Mouse (Mus musculus) frontal cortex, postnatal 25 days (tissue): ENCODE results near the gene Zfp770.
A peak's percentile ranks its signal among the peaks of the same experiment; 100 is the strongest.
"Not testable (repeated sequence)": the region's sequence is repeated elsewhere in the genome, so short reads cannot be mapped to it uniquely, and the experiment has no call there.

Experiments used
- DNase-seq, 2 experiments: peaks; one replicate each; pipeline ENCODE4 v3.0.0; 2022; ENCODE audit warnings: low spot score in 2 of 2

Zfp770 gene

DNA sequence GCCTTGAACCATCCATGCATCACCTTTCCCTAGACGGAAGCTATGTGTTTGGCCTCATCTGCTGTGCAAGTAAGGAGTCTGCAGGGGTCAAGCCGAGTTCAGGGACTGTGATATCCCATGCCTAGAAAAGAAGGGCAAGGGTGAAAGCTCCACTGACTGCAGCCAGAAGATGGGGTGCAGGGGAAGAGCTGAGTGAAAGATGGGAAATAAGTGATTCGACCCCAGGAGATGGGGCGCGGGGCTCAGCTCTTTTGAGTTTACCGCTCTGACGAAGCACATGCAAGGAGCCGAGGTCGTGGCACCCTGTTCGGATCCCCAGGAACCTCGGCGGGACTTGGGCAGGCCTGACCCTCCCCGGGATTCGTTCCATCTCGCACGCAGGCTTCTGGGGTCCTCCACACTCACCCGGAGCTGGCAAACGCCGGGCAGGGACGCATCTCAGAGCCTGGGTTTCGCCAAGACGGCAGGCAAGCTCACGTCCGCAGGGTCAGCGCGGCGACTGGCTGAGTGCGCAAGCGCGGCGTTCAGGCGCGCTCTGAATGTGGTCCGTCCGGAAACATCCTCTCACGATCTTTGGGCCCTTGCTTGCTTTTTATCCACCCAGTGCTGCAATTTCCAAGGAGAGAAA is at the start of gene Zfp770:
TSS of gene Zfp770 (minus strand) at position 538 of the 628 bp plus-strand sequence.
- peak; percentile 72 to 76 for DNase-seq

DNA sequence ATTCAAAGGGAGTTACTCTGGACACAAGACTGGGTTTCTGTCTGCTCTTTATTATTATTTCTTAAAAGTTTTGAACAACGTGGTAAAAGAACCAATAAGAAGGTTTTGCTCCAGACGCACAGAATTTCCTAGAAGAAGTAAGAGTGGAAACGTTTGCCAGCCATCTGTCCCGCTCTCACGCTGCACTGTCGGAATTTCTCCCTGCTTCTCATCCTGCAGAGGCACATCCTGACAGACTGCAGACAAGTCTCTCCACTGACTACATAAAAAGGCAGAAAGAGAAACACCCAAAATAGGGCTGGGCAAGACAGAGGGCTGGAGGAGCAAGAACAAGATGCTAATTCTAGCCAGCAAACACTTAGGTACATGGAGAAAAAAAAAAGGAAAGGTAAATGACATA is 48.2 kb upstream of the Zfp770 start:
- DNase-seq: peak in 1 of 2 experiments; percentile 14

DNA sequence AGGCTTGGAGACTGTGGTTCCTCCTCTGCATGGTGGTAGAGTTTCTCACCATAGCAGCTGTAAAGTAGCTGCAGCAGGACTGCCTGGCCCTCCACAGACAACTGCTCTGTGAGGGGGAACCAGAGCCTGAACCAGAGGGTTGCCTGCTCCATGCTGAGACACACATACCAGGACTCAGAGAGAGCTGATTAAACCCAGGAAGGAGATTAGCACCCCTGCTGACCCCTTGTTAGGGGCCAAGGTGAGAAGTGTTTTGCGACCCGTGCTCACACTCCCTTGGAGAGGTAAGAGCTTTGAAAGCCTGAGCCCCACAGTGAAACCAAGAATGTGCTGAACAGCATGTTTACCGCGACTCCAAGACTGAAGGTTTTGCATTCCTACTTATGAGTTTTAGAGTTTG is 36.4 kb upstream of the Zfp770 start:
- no peak for DNase-seq

DNA sequence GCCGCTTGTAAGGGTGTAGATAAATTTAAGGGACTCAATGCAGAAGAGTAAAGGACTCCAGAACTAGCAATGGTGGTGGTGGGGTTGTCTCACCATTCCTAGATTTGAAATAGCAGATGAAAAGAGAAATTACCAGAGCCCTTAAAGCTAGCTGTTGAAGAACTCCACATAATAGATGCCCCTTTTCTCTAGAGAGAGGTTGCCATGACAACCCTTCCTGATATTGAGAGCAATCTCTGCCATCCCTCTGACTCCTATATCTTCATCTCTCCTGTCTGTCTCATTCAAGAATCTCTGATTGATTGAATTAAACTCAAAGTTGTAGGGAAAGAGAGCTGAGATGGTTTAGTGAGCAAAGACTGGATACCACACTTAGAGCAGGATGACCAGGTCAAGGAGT is 35.3 kb upstream of the Zfp770 start:
- DNase-seq: no peak

DNA sequence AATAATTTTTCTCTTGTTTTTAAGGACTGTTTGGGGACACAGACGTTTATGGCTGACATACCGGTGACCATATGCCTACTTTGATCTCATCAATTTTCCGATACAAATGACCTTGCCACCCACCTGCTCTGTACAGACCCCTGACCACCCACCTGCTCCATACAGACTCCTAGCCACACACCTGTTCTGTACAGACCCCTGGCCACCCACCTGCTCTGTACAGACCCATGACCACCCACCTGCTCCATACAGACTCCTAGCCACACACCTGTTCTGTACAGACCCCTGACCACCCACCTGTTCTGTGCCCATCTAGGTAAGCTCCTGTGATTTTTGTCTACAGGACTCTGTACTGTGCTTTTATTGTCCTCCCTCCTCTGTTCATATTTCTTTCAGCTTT is 34.3 kb upstream of the Zfp770 start:
- no peak for DNase-seq

DNA sequence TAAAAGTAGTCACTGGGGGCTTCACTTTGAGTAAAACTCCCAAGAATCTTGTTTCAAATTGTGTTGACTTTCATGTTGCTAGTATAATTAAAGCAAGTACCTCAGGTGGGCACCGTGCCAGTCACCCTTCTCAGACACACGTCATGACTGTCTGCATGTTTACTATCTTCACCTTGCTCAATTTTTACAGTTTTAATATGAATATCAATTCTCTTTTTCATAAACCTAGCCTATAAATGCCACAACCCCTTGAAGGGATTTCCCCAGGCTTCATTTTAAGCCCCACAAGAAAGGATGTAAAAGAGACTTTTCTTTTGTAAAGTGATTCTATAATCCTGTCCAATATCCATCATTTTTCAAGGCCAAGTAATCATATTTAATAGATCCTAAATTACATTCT is 30.0 kb upstream of the Zfp770 start:
- DNase-seq: no peak

DNA sequence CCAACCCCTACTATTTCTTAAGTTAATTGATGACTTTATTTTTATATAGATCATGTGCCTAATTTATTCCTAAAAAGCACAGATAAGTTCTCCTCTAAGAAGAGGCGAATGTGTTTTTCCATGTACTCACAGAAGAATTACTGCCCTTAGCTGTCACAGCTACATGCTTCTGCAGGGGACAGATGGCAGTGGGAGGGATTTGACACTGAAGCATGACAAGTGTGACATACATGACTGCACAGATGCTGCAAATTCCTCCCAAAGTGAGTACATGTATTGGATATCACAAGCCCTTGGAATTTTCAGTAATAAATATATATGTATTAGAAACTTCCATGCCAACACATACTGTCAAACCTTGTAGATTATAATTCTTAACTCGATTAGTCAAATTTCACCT is 27.4 kb upstream of the Zfp770 start:
- no peak for DNase-seq

DNA sequence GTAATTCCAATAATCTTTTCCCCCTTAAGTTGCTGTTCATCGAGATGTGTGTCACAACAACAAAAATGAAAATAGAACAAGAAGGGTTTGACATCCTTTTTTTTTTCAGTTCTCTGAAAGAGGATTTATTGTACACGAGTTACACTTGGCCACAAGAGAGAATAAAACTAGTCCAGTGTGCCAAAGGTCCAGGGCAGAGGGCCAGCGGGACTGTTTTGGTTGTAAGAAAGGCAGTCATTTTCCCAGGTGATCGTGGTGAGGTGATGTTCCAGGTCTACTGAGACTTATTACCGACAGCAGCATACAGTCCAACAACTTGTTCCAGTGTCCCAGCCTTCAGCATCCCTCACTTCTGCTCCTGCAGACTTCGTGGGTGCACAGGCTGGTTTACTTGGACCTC is 3.8 kb upstream of the Zfp770 start:
- DNase-seq: no peak

DNA sequence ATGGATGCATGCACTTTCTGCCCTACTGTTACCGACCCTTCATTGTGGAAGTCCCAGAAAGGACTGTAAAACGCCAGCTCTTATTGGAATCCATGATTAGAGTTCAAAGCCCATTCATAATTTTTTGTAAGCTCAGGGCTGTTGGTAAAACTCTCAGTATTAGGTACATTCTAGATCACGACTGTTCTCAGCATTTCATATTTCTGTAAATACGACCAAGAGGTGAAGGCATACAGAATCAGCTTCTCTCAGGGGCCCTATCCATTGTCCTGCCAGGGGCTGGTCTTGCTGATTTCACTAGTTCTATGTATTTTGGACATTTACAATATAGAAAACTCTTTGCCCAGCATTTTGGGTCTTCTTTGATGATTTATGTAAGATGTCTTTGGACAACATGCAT is 305 bp upstream of the Zfp770 start:
- no peak for DNase-seq

DNA sequence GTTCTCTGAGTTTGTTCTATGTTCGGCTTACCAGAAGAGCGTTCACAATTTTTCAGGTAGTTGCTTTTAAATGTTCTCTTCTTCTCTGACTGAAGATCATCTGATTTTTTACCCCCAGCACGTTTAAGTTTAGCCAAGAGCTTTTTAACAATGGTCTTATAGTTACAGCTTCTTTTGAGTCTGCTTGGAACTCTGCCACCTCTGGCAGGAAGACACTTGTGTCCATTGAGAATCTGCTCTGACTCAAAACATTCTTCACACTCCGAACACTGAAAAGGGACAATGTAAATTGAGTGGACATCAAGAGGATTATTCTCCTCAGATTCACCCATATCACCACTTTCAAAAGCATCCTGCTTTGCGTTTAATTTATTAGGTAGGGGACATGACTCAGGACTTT is 4.8 kb downstream of the Zfp770 start:
- no peak for DNase-seq

DNA sequence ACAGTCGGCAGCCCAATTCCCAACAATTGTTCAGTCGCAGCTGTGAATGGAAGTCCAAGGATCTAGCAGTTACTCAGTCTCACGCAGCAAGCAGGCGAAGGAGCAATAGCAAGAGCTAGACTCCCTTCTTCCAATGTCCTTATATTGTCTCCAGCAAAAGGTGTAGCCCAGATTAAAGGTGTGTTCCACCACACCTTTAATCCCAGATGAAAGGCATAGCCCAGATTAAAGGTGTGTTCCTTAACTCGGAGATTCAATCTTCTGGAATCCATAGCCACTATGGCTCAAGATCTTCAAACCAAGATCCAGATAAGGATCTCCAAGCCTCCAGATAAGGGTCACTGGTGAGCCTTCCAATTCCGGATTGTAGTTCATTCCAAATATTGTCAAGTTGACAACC is 14.3 kb downstream of the Zfp770 start, which contains the start of gene Aqr:
TSS of gene Aqr (minus strand) at position 101 of the 400 bp plus-strand sequence.
- not testable (repeated sequence) for DNase-seq

DNA sequence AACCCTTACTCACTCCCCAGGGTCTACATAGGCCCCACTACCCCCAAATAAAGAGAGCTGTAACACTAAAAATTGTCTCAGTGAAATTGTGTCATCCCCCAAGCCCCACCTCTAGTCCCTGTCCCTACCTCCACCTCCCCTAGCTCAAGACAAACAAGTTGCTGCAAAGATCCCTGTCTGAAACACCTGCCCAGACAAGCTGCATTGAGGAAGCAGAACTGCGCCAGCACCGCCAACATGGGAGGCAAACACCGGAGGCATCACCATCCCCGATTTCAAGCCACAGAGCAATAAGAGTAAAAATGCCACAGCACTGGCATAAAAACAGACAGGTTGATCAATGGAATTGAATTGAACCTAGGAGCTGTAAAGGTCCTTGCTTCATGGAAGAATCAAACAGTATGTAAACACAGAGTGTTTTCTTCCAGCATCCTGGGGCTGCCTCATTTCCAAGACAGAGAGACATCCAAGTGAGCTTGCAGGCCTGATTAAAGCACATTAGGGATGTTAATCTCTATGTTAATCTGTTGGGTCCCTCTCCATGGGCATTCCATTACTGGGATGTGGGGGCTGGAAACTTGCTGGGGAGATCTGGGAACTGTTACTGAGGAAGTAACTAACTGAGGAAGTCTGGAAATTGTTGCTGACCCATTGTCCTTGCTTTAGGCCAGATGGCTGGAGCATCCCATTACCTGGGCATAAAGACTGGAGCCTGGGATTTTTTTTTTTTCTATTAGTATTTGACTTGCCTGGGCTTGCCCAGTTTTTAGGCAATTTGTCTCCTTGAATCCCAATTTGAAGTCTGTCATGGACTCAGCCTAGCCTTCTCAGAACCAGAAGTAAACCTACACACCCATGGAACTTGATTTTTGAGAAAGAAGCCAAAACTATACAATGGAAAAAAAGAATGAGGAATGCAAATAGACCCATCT is 23.2 kb downstream of the Zfp770 start:
- no peak for DNase-seq

DNA sequence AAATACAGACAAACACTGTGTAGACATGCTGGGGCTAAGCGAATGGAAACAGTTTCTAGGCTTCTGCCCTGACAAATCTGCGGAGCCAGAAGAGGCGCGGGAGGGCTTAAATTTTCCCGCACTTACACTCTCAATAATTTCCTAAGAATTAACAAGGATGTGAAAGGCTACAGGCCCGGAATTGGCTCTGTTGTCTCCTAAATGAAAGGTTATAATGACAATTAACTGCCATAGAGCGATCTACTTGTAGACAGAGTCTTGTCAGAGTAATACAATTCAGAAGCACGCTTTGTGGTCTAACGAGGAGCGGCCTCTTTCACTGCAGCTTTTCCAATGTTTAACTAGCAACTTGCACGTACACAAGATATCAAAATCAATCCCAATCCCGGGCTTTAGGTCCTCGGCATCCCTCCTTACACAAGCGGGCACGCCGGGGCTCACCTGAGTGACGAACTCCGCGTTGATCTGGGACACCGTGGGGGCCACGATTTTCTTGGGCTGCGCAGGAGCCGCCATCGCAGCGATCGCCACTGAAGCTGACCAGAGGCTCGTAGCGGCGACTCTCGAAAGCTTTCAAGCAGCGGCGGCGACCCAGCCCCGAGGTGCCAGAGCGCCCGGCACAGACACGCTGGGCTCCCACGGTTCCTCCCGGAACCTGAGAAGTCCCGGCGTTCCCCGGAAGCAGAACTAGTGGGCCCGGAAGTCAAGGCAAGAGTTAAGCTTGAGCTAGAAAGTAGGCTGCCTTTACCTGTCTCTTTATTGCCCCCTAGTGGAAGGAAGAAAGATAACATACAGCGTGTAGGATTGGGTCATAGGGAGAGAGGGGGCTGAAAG is 26.4 kb downstream of the Zfp770 start:
- peak; percentile 63 to 71 for DNase-seq

DNA sequence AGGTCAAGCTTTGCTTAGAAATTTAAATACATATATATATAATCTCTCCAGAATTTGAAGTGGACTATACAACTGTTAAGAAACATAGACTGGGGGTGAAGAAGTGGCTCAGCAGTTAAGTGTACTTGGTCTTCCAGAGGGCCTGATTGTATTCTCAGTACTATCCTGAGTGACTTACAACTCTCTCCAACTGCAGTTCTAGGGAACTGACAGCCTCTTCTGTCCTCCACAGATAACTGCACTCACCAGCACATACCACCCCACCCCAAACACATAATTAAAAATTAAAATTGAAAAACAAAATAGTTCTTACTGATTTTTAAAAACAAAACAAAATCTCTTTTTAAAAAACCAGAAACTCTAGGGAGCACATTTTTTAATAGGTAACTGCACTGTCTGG is 28.0 kb downstream of the Zfp770 start:
- no peak for DNase-seq

DNA sequence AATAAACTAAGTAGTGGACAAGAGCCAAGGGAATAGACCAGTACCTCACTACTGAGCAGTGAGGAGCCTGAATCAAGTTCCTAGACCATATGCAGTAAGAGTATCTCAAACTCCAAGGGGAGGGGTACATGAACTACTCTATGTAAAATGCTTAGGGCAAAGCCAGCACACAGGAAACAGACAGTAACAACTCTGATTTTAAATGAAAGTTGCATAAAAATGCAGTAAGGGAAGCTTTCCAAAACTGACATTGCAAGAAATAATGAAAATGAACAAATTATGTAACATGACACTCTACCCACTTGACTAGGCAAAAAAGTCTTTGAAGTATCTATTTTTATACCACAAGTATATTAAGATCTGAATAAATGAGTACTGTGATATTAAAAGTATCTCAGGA is 33.4 kb downstream of the Zfp770 start:
- no peak for DNase-seq

DNA sequence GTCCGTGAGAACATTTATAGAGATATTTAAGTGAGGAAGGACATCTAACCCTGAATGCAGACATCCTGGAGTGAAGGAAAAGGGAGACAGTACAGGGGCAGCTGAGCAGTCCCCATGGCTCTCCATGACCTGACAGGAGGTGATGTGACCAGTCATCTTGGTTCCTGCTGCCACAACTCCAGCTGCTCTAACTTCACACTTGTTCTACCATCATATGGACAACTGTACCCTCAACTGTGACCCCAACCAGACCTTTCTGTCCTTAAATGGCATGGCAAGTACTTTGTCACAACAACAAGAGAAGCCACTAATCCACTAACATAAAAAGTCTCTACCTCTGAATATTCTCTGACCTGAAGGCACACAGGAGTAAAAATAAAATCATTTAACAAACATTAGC is 39.3 kb downstream of the Zfp770 start:
- no peak for DNase-seq

DNA sequence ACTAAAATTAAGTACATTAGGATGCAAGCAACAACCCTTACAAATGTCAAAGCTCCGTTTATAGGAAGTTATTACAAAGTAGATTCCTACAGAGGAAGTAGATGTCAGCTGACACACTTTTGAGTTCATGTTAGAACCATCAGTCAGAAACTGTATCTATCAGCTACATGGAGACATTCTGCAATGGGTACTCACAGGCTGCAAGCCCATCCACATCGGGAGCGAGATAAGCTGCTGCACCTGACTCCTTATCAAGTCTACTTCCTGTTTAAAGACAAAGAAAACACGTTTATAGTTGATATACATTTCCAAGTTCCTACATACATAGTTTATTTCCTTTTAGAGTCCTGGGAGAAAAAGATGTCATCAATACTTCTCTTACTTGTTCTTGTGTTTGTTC is 43.9 kb downstream of the Zfp770 start:
- DNase-seq: no peak

DNA sequence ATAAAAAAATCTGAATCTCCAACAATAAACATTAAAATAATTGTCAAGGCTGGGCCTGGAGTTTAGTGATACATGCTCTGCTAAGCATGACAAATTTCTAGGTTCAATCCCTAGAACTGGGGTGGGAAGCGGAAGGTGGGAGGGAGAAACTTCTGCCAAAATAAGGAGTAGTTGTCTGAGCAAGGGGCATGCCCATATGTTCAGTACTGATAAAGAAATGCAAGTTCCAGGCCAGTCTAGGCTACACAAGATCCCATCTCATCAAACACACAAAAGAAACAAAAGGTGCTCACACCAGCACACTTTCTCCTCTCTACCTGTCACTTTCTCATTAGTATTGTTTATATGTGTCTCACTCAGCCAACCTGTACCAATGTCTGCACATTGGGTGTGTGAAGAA is 44.6 kb downstream of the Zfp770 start:
- DNase-seq: no peak

DNA sequence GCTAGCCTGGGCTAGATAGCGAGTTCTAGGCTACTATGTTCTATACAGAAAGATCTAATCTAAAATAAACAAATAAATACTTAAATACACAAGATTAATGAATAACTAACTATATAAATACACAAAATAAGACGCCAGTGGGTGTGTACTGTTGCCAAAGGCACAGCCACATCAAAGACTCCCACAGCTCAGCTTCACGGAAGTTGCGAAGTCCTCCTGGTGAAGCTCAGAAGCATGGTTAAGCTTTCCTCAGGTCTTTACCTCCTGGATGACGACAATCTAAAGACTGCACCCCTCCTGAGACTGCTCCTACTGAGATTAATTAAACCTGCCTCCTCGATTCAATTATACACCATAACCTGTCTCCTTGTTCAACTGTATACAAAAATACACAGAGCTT is 48.0 kb downstream of the Zfp770 start:
- no peak for DNase-seq

DNA sequence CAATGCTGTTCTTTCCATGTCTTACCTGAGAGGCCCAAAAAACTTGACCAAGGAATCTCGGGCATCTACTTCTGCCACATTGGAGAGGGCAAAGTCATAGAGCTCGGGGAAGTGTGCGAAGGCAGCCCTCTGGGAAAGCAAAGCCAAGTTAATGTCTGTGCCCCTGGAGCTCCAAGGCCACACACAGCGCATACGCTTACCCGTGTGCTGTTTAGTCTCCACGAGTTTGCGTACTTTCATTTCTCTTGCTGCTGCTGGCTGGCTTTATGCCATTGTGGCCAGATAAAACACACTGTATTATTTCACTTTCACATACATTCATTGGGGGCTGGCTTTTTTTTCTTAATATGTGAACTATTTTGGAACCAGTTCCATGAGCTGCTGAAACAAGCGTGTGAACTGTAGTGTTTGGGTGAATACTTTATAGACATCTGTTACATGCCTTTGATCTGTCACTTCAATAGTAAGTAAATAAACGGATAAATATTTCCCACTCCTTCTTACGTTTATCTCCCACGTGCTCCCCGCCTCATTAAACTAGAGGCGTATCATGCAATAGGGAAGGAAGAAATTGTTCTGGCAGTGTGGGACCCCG is 54.3 kb downstream of the Zfp770 start:
- no peak for DNase-seq

DNA sequence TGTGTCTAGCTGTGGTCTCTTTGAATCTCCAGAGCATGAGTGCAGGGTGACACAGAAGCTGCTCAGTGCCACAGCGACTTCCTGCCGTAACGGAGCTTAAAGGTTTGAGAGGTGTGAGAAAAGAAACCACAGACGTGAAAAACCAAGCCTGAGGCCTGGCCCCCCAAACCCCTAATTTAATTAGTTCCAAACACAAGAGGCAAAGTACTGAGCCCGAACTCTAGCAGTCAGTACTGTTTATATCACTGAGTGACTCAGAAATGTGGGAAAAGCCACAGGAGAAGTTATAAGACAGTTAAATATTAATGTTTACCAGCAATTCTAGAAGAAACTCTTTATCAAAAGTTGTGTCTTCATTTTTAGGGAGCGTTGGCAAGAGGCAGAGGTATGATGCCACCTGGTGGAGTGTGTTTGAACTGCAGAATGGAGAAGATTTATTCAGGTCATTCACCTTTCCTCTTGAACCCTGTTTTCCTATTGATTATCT is 55.9 kb downstream of the Zfp770 start:
- peak; percentile 9 to 40 for DNase-seq

DNA sequence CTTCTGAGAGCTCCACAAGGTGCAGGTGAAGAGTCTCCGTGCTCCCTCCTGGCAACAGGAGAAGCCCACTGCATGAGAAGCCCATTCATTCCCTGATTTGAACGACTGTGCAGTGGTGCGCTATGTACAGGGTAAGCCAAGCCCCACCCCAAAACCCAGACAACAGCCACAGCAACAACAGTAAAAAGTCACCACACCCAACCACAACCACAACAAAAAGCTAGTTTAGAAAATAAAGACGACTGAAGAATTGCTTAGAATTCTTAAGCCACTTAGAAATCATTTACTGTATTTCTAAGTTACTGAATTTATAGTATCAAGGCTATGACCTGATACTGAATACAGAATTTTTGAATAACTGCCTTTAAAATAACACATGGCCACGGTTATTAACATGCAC is 56.4 kb downstream of the Zfp770 start:
- DNase-seq: no peak
